Mouse (Mus musculus) stomach, embryonic 14.5 days (tissue): ENCODE results near the gene Nt5dc3. TPM values are rescaled to one million over a fixed set of nuclear protein-coding genes. Genes with fewer than 3 reads are reported as not detected.

Experiments
- ATAC-seq: fragments of 200-750 bp; cut with Nextera tagmentation; 2 replicates; pipeline ENCODE4 v1.8.0; 2017; ENCODE audit warnings: low read depth, moderate TSS enrichment; ENCODE audit not compliant: insufficient number of reproducible peaks, insufficient read depth, low FRiP score
- H3K27ac ChIP-seq: fragments of 300-500 bp; sonication (generic); 2 replicates; pipeline ENCODE4 v1.5.1; 2014; ENCODE audit warnings: mild to moderate bottlenecking, low read length, moderate library complexity, mixed read lengths
- H3K27me3 ChIP-seq: fragments of 300-500 bp; sonication (generic); 2 replicates; pipeline ENCODE4 v1.6.1; 2014; ENCODE audit warnings: low read length, control low read depth, mixed read lengths; ENCODE audit not compliant: control insufficient read depth, insufficient read depth
- H3K36me3 ChIP-seq: fragments of 300-500 bp; sonication (generic); 2 replicates; pipeline ENCODE4 v1.6.1; 2014; ENCODE audit warnings: mild to moderate bottlenecking, control low read depth, low read length, moderate library complexity, mixed read lengths; ENCODE audit not compliant: control insufficient read depth, insufficient read depth
- H3K4me1 ChIP-seq: fragments of 300-500 bp; sonication (generic); 2 replicates; pipeline ENCODE4 v1.6.1; 2014; ENCODE audit warnings: low read length, control low read depth, mixed read lengths; ENCODE audit not compliant: control insufficient read depth, insufficient read depth
- H3K4me2 ChIP-seq: fragments of 300-500 bp; sonication (generic); replicated peaks from 2 replicates; pipeline ENCODE4 v1.6.1; 2014; ENCODE audit warnings: low read depth, low read length, control low read depth
- H3K4me3 ChIP-seq: fragments of 300-500 bp; sonication (generic); 2 replicates; pipeline ENCODE4 v1.5.1; 2014; ENCODE audit warnings: low read depth, low read length, control low read depth
- H3K9ac ChIP-seq: fragments of 300-500 bp; sonication (generic); replicated peaks from 2 replicates; pipeline ENCODE4 v1.6.1; 2014; ENCODE audit warnings: low read depth, mild to moderate bottlenecking, control low read depth, low read length, moderate library complexity, mixed read lengths
- H3K9me3 ChIP-seq: fragments of 300-500 bp; sonication (generic); 2 replicates; pipeline ENCODE4 v1.6.1; 2016; ENCODE audit warnings: low read depth, low read length, control low read depth; ENCODE audit not compliant: control insufficient read depth
- WGBS: fragments of 180-500 bp; shearing (Covaris S2); extraction: QIAGEN DNeasy Blood & Tissue Kit; methylation state at CpG from one replicate; pipeline ENCODE4 v1.1.7; 2014; 5-methylcytosine and 5-hydroxymethylcytosine counted together
- polyA plus RNA-seq: library from polyadenylated mRNA; unstranded; fragments of >200 nt; fragmentation: Nextera tagmentation; extraction: Ambion mirVana; gene quantifications from 2 replicates; pipeline ENCODE4 v1.2.1, GENCODE M21; 2014

Gene Nt5dc3
- polyA plus RNA-seq, 1 experiment from 2014 or later = 2.2 TPM

- Histone ChIP-seq H3K27ac (no peak overlapping the region), H3K36me3 (no peaks in the 10 kb centered on the region), H3K9me3 (no peaks in the 10 kb centered on the region), H3K4me1 (peaks cover 5% of the 10 kb centered on the region; the same call in 1 of the 2 replicates), H3K4me2 (no peak overlapping the region), H3K9ac (no peak overlapping the region), H3K4me3 (no peak overlapping the region), H3K27me3 (no peaks in the 10 kb centered on the region)
- no peak for ATAC-seq
- WGBS = 76% methylated on average over 5 of the region's 5 CpGs
These were observed 7.1 kb upstream of the Nt5dc3 start for GRCm38 (mm10) chr10:86771701-86772100.

GRCm38 (mm10) chr10:86772231-86772631 lies 6.6 kb upstream of the Nt5dc3 start:
- Histone ChIP-seq H3K4me2 (no peak overlapping the region), H3K27me3 (no peaks in the 10 kb centered on the region), H3K4me1 (peaks cover 5% of the 10 kb centered on the region; the same call in 1 of the 2 replicates), H3K9ac (no peak overlapping the region), H3K36me3 (no peaks in the 10 kb centered on the region), H3K9me3 (no peaks in the 10 kb centered on the region), H3K4me3 (no peak overlapping the region), H3K27ac (no peak overlapping the region)
- no peak for ATAC-seq
- 52% methylated on average over 6 of the region's 6 CpGs for WGBS

GRCm38 (mm10) chr10:86773360-86773759 lies 5.4 kb upstream of the Nt5dc3 start:
- H3K4me3 ChIP-seq = no peak overlapping the region
- H3K36me3 ChIP-seq = no peaks in the 10 kb centered on the region
- 28% methylated on average over 4 of the region's 4 CpGs for WGBS
- no peak overlapping the region for H3K27ac ChIP-seq
- no peak overlapping the region for H3K4me2 ChIP-seq
- H3K27me3 ChIP-seq = no peaks in the 10 kb centered on the region
- no peaks in the 10 kb centered on the region for H3K9me3 ChIP-seq
- no peak overlapping the region for H3K9ac ChIP-seq
- ATAC-seq = no peak
- peaks cover 10% of the 10 kb centered on the region for H3K4me1 ChIP-seq

- Histone ChIP-seq H3K4me3 (no peak overlapping the region), H3K4me1 (peaks cover 8% of the 10 kb centered on the region), H3K9ac (no peak overlapping the region), H3K27ac (no peak overlapping the region; the same call in 1 of the 2 replicates), H3K4me2 (no peak overlapping the region), H3K36me3 (no peaks in the 10 kb centered on the region), H3K27me3 (no peaks in the 10 kb centered on the region), H3K9me3 (no peaks in the 10 kb centered on the region)
- 52% methylated on average over 9 of the region's 9 CpGs for WGBS
- no peak for ATAC-seq
These were observed 2.5 kb upstream of the Nt5dc3 start for GRCm38 (mm10) chr10:86776281-86776680.

- 51% methylated on average over 19 of the region's 19 CpGs for WGBS
- no peak for ATAC-seq
These were observed 1.0 kb upstream of the Nt5dc3 start for GRCm38 (mm10) chr10:86777614-86778319.

GRCm38 (mm10) chr10:86779117-86779755 lies 431 bp downstream of the Nt5dc3 start:
- Histone ChIP-seq H3K4me2 (peak overlapping the region; percentile 96), H3K27ac (no peak overlapping the region; the same call in 1 of the 2 replicates), H3K9me3 (no peaks in the 10 kb centered on the region), H3K36me3 (no peaks in the 10 kb centered on the region), H3K27me3 (no peaks in the 10 kb centered on the region), H3K4me1 (peaks cover 12% of the 10 kb centered on the region), H3K4me3 (peak overlapping the region; percentile 69), H3K9ac (peak overlapping the region; percentile 52; the same call in 1 of the 2 replicates)
- under 1% methylated on average over 54 of the region's 58 CpGs for WGBS
- peak; percentile 11; the same call in 1 of the 2 replicates for ATAC-seq

More at GRCm38 (mm10) chr10:86777614-86778319, 1.0 kb upstream of the Nt5dc3 start:
- no peaks in the 10 kb centered on the region for H3K36me3 ChIP-seq
- peak overlapping the region; percentile 44; the same call in 1 of the 2 replicates for H3K27ac ChIP-seq
- peak overlapping the region; percentile 96 for H3K4me2 ChIP-seq
- peaks cover 12% of the 10 kb centered on the region for H3K4me1 ChIP-seq
- H3K27me3 ChIP-seq = no peaks in the 10 kb centered on the region
- H3K9me3 ChIP-seq = no peaks in the 10 kb centered on the region
- H3K9ac ChIP-seq = 0 out of 2 replicates have a peak overlapping the region, but pooled peaks have one; percentile 29
- peak overlapping the region; percentile 69 for H3K4me3 ChIP-seq

- Histone ChIP-seq H3K9ac (peak overlapping the region; percentile 52; the same call in 1 of the 2 replicates), H3K4me2 (peak overlapping the region; percentile 96), H3K4me1 (peaks cover 12% of the 10 kb centered on the region), H3K27ac (no peak overlapping the region), H3K4me3 (peak overlapping the region; percentile 69), H3K9me3 (no peaks in the 10 kb centered on the region), H3K36me3 (no peaks in the 10 kb centered on the region), H3K27me3 (no peaks in the 10 kb centered on the region)
- WGBS = 23% methylated on average over 12 of the region's 12 CpGs
- no peak for ATAC-seq
These were observed 1.2 kb downstream of the Nt5dc3 start for GRCm38 (mm10) chr10:86779816-86780500.

- H3K9me3 ChIP-seq = no peaks in the 10 kb centered on the region
- no peaks in the 10 kb centered on the region for H3K36me3 ChIP-seq
- H3K4me1 ChIP-seq = peaks cover 10% of the 10 kb centered on the region
- no peaks in the 10 kb centered on the region for H3K27me3 ChIP-seq
- ATAC-seq = no peak
- no peak overlapping the region for H3K4me3 ChIP-seq
- WGBS = 50% methylated on average over 5 of the region's 5 CpGs
- no peak overlapping the region for H3K9ac ChIP-seq
- H3K4me2 ChIP-seq = no peak overlapping the region
- H3K27ac ChIP-seq = no peak overlapping the region
These were observed 2.8 kb downstream of the Nt5dc3 start for GRCm38 (mm10) chr10:86781641-86782040.
